Mouse (Mus musculus) naive thymus-derived CD4-positive, alpha-beta T cell, adult 5 months (primary cell): ENCODE results near the gene Rab2b. TPM values are rescaled to one million over a fixed set of nuclear protein-coding genes. Genes with fewer than 3 reads are reported as not detected.

ENCODE experiments used
- polyA plus RNA-seq: library from polyadenylated mRNA; unstranded; fragments of 100-300 nt; shearing (Covaris generic); gene quantifications from one replicate; pipeline ENCODE4 v1.2.1, GENCODE M21; 2017

The Rab2b gene
- polyA plus RNA-seq, result 19.6 TPM

GRCm38 (mm10) chr14:52278932-52279746 is at the start of gene Rab2b, which contains the start of gene Tox4:
Rab2b (minus strand) TSS chr14:52279545.
Tox4 (plus strand) TSS chr14:52279146.

DNA sequence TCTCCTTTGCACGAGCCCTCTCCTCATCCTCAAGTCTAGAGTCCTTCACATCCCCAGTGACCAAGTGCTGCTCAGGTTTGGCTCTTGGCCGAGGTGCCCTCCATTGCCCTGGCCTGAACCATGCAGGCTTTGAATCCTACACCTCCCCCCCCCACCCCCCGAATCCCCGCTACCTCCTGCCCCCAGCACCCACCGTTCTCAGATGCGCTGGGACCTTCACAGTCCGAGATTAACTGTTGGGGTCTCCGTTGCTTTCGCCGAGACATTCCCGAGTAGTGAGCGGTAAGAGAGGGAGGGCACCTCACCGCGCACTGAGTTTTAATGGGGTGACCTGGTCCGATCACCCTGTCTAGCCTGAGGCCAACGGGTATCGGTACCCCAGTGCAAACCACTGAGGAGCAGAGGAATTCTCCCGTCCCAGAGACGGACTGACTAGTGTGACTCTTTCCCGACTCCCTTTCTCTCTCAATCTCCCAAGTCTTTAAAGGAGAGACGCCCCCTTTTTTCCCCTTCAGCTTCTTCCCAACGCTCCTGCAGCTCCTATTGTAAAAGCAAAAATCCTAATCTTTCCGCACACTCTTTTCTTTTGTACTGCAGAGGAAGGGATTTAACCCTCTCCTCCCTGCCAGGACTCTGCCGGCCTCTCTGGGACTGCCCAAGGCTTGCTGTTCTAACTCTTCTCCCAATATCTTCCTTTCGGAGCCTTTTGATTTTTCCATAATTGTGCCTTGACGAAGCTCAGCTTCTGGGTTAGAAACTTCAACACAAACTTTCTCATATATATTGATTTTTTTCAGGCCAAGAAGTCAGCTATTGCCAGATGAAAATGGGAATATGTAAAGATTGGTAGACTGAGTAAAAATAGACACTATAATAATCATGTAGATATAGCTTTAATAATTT is 48.8 kb upstream of the Rab2b start, which contains the start of gene Sall2:
Gene Sall2 (minus strand): TSS at position 853 of the 903 bp plus-strand sequence.

GRCm38 (mm10) chr14:52304644-52305271 is 25.4 kb upstream of the Rab2b start, which contains the start of gene Mettl3:
Mettl3 (minus strand) TSS chr14:52305128.

DNA sequence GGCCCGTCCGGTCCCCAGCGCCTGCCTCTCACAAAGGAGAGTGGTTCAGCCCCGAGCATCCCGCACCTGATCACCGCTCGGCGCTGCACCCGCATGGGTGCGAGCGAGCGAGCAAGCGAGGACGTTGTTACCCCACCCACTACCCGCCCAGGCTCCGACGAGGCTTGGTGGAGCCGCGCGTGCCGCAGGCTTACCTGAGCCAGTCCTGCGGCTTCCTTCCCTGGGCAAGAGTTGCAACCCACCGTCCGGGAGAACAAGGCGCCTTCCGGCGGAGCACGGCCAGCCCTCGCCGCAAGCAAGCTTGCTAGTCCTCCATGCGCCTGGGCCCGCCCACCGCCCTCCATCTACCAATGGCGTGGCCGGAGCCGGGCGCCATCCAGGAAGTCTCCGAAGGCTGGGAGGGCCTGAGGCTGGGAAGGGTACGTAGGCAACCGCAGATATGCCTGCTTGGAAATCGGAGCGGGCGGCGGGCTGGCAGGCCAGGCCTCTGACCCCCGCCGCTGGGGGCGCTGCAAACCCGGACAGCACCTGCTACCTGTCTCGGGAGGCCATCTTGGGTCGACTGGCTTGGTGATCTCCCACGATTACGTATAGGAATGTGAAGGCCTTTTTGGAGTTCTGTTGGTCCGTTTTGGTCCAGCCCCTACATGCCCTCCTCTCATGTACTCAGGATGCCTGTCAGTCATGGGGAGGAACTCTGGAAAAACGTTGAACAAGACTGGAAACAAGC is 21.7 kb downstream of the Rab2b start, which contains the start of gene Chd8:
Gene Chd8 (minus strand): TSS at position 297 of the 730 bp plus-strand sequence.

Other genes with a start within 250 kb of the Rab2b start
- not detected for gene Olfr221, start 237.1 kb downstream of the Rab2b start, polyA plus RNA-seq
- 468 TPM for gene Hnrnpc, start 175.5 kb downstream of the Rab2b start, polyA plus RNA-seq
- gene Rpgrip1, start 168.8 kb downstream of the Rab2b start, polyA plus RNA-seq, result 5.3 TPM
- gene Supt16, start 82.1 kb downstream of the Rab2b start, polyA plus RNA-seq, result 17.0 TPM
- gene Chd8, start 21.8 kb downstream of the Rab2b start, polyA plus RNA-seq, result 42.7 TPM
- 128 TPM for gene Tox4, start 399 bp downstream of the Rab2b start, polyA plus RNA-seq
- gene Mettl3, start 25.6 kb upstream of the Rab2b start, polyA plus RNA-seq, result 62.6 TPM
- gene Sall2, start 49.2 kb upstream of the Rab2b start, polyA plus RNA-seq, result 0.97 TPM
- gene Olfr1513, start 76.9 kb upstream of the Rab2b start, polyA plus RNA-seq, result not detected
- gene Olfr1512, start 99.6 kb upstream of the Rab2b start, polyA plus RNA-seq, result not detected
- gene Olfr1511, start 117.8 kb upstream of the Rab2b start, polyA plus RNA-seq, result not detected
- not detected for gene Olfr1510, start 134.8 kb upstream of the Rab2b start, polyA plus RNA-seq
- not detected for gene Olfr1509, start 163.4 kb upstream of the Rab2b start, polyA plus RNA-seq
- gene Olfr1508, start 187.9 kb upstream of the Rab2b start, polyA plus RNA-seq, result not detected
- 0.40 TPM for gene Olfr1507, start 216.2 kb upstream of the Rab2b start, polyA plus RNA-seq